Mouse (Mus musculus) midbrain, embryonic 14.5 days (tissue): Measurements from ENCODE around the gene Ankrd40. TPM values are rescaled to one million over a fixed set of nuclear protein-coding genes. Genes with fewer than 3 reads are reported as not detected.

Experiments
- ATAC-seq: fragments of 200-750 bp; cut with Nextera tagmentation; 2 replicates; pipeline ENCODE4 v1.8.0; 2017; ENCODE audit warnings: moderate number of reproducible peaks, moderate library complexity; ENCODE audit not compliant: low FRiP score, low TSS enrichment
- DNase-seq: peaks from one replicate; pipeline ENCODE4 v3.0.0-alpha.2; 2015
- H3K27ac ChIP-seq: fragments of 300-500 bp; sonication (generic); replicated peaks from 2 replicates; pipeline ENCODE4 v1.5.1; 2014; ENCODE audit warnings: mild to moderate bottlenecking, low read depth, low read length, moderate library complexity
- H3K27me3 ChIP-seq: fragments of 300-500 bp; sonication (generic); 2 replicates; pipeline ENCODE4 v1.6.1; 2014; ENCODE audit warnings: low read length, control low read depth, mixed read lengths; ENCODE audit not compliant: control insufficient read depth, insufficient read depth
- H3K36me3 ChIP-seq: fragments of 300-500 bp; sonication (generic); 2 replicates; pipeline ENCODE4 v1.6.1; 2014; ENCODE audit warnings: low read length, control low read depth; ENCODE audit not compliant: control insufficient read depth, insufficient read depth
- H3K4me1 ChIP-seq: fragments of 300-500 bp; sonication (generic); 2 replicates; pipeline ENCODE4 v1.6.1; 2014; ENCODE audit warnings: mild to moderate bottlenecking, antibody characterized with exemption, low read length, control low read depth; ENCODE audit not compliant: control insufficient read depth, insufficient read depth
- H3K4me2 ChIP-seq: fragments of 300-500 bp; sonication (generic); 2 replicates; pipeline ENCODE4 v1.6.1; 2014; ENCODE audit warnings: mild to moderate bottlenecking, low read length, moderate library complexity
- H3K4me3 ChIP-seq: fragments of 300-500 bp; sonication (generic); replicated peaks from 2 replicates; pipeline ENCODE4 v1.5.1; 2014; ENCODE audit warnings: low read depth, low read length
- H3K9ac ChIP-seq: fragments of 300-500 bp; sonication (generic); replicated peaks from 2 replicates; pipeline ENCODE4 v1.6.1; 2014; ENCODE audit warnings: mild to moderate bottlenecking, low read length, moderate library complexity
- H3K9me3 ChIP-seq: fragments of 300-500 bp; sonication (generic); 2 replicates; pipeline ENCODE4 v1.6.1; 2016; ENCODE audit warnings: low read length, control low read depth, mixed read lengths; ENCODE audit not compliant: control insufficient read depth
- WGBS: fragments of 180-500 bp; shearing (Covaris S2); extraction: QIAGEN DNeasy Blood & Tissue Kit; methylation state at CpG from one replicate; pipeline ENCODE4 v1.1.7; 2014; 5-methylcytosine and 5-hydroxymethylcytosine counted together
- polyA plus RNA-seq: library from polyadenylated mRNA; unstranded; fragments of >200 nt; fragmentation: Nextera tagmentation; extraction: Ambion mirVana; gene quantifications from 2 replicates; pipeline ENCODE4 v1.2.1, GENCODE M21; 2014

Gene Ankrd40
- polyA plus RNA-seq, 1 experiment from 2014 or later: 13.1 TPM

DNA sequence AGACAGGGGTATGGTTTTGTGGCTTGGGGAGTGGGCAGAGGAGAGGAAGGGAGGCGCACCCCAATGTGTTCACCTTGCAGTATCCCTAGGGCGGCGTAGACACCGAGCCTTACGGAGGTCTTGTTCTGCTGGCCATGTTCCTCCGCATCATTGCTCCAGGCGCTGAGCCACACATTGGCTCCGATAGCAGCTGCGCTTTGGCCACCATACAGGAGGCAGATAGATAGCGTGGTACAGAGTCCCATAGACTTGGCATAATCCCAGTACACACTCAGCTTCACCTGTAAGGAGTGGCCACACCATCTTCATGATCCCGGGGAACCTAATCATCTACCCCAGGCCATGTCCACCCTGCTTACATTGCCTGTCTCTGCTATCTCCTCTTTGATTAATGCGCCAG, 31.4 kb downstream of the Ankrd40 start:
- no peaks in the 10 kb centered on the region for H3K27me3 ChIP-seq
- ATAC-seq: no peak
- H3K36me3 ChIP-seq: no peaks in the 10 kb centered on the region
- H3K4me3 ChIP-seq: no peak overlapping the region
- no peak for DNase-seq
- H3K9me3 ChIP-seq: no peaks in the 10 kb centered on the region
- no peak overlapping the region for H3K9ac ChIP-seq
- H3K4me1 ChIP-seq: no peaks in the 10 kb centered on the region
- 96% methylated on average over 12 of the region's 12 CpGs for WGBS
- no peak overlapping the region for H3K4me2 ChIP-seq
- H3K27ac ChIP-seq: no peak overlapping the region

DNA sequence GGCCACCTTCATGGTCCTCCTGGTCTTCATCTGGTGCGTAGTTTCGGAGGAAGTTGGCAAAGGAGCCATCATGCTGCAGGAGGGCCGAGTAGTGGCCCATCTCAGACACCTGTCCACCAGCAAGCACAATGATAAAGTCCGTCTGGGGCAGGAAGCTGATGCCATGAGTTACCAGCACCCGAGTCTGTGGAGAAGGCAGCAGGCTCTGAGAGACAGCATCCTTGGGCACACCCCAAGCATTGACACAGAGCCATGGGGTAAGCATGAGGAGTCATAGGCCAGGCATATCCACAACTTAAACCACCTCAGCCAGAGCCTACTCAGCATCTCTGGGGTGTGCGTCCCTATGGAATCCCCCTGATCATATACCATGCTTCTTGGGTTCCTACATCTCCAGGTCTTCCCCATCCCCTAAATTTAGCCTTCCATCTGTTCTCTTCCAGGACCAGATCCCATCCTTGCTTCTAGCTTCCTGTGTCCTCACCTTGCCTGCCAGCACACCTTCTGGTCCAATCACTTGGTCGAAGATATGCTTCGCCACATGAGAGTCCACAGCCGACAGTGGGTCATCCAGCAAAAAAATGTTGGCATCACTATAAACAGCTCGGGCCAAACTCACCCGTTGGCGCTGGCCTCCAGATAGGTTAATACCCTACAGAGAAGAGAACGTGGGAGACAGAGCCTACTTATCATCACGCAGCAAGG, 33.5 kb downstream of the Ankrd40 start:
- DNase-seq: no peak

DNA sequence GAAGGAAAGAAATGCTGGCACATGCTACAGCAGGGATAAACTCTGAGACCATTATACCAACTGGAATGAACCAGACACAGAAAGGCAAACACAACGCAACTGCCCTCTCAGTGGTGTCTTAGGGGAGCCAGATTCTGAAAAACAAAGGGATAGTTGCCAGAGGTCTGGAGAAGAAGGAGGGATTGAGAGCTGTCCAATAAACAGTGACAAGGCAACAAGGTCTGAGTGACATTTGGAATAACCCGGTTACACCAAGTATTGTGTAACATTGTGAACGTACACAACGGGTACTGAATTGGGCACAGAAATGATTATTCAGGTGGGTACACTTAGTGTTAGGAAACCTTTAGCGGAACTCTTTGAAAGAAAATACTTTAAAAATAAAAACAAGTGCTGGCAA, 34.3 kb downstream of the Ankrd40 start:
- Histone ChIP-seq H3K9ac (no peak overlapping the region), H3K4me2 (no peak overlapping the region), H3K9me3 (no peaks in the 10 kb centered on the region), H3K4me3 (no peak overlapping the region), H3K27ac (no peak overlapping the region), H3K27me3 (no peaks in the 10 kb centered on the region), H3K36me3 (no peaks in the 10 kb centered on the region), H3K4me1 (no peaks in the 10 kb centered on the region)
- DNase-seq (no peak), ATAC-seq (no peak)
- 94% methylated on average over 5 of the region's 5 CpGs for WGBS

More for the DNA sequence above, 33.5 kb downstream of the Ankrd40 start:
- H3K4me2 ChIP-seq: no peak overlapping the region
- H3K9me3 ChIP-seq: no peaks in the 10 kb centered on the region
- no peaks in the 10 kb centered on the region for H3K27me3 ChIP-seq
- ATAC-seq: no peak
- 94% methylated on average over 14 of the region's 14 CpGs for WGBS
- no peaks in the 10 kb centered on the region for H3K36me3 ChIP-seq
- H3K4me1 ChIP-seq: no peaks in the 10 kb centered on the region
- H3K9ac ChIP-seq: no peak overlapping the region
- H3K4me3 ChIP-seq: no peak overlapping the region
- no peak overlapping the region for H3K27ac ChIP-seq

DNA sequence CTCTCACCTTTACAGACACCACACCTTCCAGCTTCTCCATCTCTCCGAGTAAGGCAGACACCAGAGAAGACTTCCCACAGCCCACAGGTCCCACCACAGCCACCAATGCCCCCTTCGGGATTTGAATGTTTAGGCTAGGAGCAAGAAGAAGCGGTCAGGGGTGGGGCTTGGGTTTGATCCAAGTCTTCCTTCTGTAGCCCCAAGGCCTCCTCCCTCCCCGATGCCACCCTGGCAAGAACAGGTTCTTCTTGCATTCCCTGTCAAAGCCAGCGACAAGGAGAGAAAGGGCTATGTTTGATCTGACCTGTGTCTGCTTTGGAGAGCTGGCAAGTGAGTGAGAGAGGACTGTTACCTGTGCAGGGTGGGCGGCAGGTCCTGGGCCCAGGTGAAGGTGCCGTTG, 35.9 kb downstream of the Ankrd40 start:
- DNase-seq (no peak), ATAC-seq (no peak)
- Histone ChIP-seq H3K27me3 (no peaks in the 10 kb centered on the region), H3K4me3 (no peak overlapping the region), H3K27ac (no peak overlapping the region), H3K4me2 (no peak overlapping the region), H3K9ac (no peak overlapping the region), H3K36me3 (no peaks in the 10 kb centered on the region), H3K9me3 (no peaks in the 10 kb centered on the region), H3K4me1 (no peaks in the 10 kb centered on the region)
- WGBS: 85% methylated on average over 7 of the region's 7 CpGs

DNA sequence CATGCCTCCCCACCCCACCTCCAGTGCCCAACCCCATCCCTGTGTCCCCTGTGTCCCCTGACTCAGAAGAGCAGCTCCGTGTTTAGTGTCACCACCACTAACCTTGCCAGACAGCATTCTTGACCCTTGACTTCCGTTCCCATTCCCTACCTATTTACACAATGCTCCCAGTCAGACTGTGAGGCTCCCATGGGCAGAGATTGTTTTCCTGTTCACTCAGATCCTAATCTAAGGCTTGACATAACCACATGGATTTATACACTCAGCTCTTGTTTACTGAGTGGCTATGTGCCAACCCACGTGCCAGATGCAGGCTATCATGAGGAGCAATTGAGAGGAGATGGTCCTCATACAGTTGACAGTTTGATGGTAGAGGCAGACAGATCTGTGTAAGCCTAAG, 37.5 kb downstream of the Ankrd40 start:
- DNase-seq (no peak), ATAC-seq (no peak)
- Histone ChIP-seq H3K4me1 (no peaks in the 10 kb centered on the region), H3K36me3 (no peaks in the 10 kb centered on the region), H3K4me2 (no peak overlapping the region), H3K27ac (no peak overlapping the region), H3K9me3 (no peaks in the 10 kb centered on the region), H3K4me3 (no peak overlapping the region), H3K27me3 (no peaks in the 10 kb centered on the region), H3K9ac (no peak overlapping the region)
- 85% methylated on average over 3 of the region's 3 CpGs for WGBS

DNA sequence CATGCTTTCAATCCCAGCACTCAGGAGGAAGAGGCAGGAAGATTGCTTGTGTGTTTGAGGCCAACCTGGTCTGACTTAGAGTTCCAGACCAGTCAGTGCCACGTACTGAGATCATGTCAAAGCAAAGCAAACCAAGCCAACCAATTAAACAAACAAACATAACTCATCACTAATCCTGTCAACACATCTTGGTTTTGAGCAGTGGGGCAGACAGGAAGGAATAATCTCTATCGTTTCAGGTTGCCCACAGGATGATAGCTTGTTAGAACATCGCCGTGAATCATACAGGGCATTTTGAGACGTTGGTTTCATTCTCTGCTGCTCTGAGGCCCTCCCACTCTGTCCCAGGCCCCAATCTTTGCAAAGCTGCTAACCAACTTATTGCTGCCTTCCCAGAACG, 42.2 kb downstream of the Ankrd40 start:
- H3K4me1 ChIP-seq: no peaks in the 10 kb centered on the region
- ATAC-seq (no peak), DNase-seq (no peak)
- H3K27ac ChIP-seq: no peak overlapping the region
- H3K4me3 ChIP-seq: no peak overlapping the region
- no peaks in the 10 kb centered on the region for H3K9me3 ChIP-seq
- H3K4me2 ChIP-seq: no peak overlapping the region
- no peak overlapping the region for H3K9ac ChIP-seq
- H3K27me3 ChIP-seq: no peaks in the 10 kb centered on the region
- no peaks in the 10 kb centered on the region for H3K36me3 ChIP-seq
- 87% methylated on average over 6 of the region's 6 CpGs for WGBS

DNA sequence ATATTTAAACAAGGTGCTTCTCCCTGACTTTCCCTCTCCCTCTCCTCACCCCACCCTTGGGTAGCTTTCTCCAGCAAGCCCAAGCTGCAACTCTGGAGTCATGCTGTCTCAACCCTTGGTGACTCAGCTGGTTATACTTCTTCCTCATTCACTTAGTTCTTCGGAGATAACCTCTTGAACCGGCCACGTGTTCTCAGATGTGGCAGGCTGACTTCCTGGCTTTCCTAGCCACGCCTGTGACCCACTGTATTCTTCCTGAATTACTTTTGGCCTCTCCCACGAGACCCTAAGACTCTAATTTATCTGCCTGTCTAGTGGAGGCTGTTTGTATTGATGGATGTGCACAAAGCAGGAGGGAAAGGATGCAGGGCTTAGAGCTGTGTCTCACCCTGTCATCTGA, 43.0 kb downstream of the Ankrd40 start:
- WGBS: 57% methylated on average over 5 of the region's 5 CpGs
- no peak overlapping the region for H3K9ac ChIP-seq
- ATAC-seq (no peak), DNase-seq (no peak)
- H3K27ac ChIP-seq: no peak overlapping the region
- H3K4me1 ChIP-seq: no peaks in the 10 kb centered on the region
- H3K27me3 ChIP-seq: no peaks in the 10 kb centered on the region
- no peaks in the 10 kb centered on the region for H3K36me3 ChIP-seq
- H3K4me3 ChIP-seq: no peak overlapping the region
- H3K9me3 ChIP-seq: no peaks in the 10 kb centered on the region
- no peak overlapping the region for H3K4me2 ChIP-seq

DNA sequence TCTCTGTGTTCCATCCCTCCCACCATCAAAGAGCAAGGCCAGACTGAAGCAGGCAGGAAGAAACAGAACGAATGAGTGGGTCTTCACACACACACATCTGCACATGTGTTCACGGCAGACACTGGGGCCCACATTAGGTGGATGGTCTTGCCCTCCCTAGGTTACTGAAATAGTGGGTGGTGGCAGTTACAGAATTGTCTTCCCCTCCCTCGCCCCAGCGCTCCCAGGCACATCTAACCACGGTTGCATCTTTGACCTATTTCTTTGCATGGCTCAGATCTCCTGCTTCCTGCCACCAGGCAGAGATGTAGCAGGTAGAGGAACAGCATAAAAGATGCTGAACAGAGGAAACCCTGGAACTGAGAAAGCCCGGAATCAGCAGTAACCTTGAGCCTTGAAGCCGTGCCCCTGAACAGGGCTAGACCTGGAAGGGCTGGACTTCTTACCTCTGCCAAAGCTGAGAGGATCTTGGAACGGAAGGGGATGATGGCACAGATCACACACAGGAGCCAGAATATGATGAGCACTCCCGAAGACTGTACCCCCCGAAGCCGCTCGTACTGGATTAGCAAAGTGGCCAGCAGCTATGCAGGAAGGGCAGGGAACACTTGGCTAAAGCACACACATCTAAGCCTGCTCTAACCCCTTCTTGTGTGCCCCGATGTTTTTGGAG, 46.6 kb downstream of the Ankrd40 start:
- Histone ChIP-seq H3K27ac (no peak overlapping the region), H3K36me3 (no peaks in the 10 kb centered on the region), H3K4me2 (no peak overlapping the region), H3K9ac (no peak overlapping the region), H3K4me3 (no peak overlapping the region), H3K9me3 (no peaks in the 10 kb centered on the region), H3K4me1 (no peaks in the 10 kb centered on the region), H3K27me3 (no peaks in the 10 kb centered on the region)
- DNase-seq (no peak), ATAC-seq (no peak)
- WGBS: 90% methylated on average over 13 of the region's 13 CpGs

DNA sequence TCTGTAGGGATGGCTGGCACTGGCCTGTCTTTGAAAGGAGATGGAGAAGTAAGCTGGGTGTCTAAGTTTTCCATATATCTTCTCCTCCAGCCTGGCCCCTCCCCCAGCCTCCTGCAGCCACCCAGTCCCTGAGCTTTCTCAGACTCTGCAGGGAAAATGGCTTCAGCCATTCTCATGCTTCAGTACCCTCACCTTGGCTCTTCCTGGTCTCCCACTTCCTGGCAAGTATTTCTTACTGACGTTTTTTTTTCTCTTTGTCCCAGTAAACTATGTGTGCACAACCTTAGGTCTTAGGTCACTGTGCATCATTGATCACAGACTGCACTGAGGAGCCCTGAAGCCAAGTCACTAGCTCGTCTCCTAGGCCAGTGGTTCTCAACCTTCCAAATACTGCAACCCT, 51.3 kb downstream of the Ankrd40 start:
- Histone ChIP-seq H3K27me3 (no peaks in the 10 kb centered on the region), H3K27ac (no peak overlapping the region), H3K36me3 (no peaks in the 10 kb centered on the region), H3K9ac (no peak overlapping the region), H3K4me1 (no peaks in the 10 kb centered on the region), H3K9me3 (no peaks in the 10 kb centered on the region), H3K4me2 (no peak overlapping the region), H3K4me3 (no peak overlapping the region)
- 13% methylated on average over 2 of the region's 2 CpGs for WGBS
- DNase-seq (no peak), ATAC-seq (no peak)
